Mouse (Mus musculus): ENCODE results near the gene Casc3. TPM values are rescaled to one million over a fixed set of nuclear protein-coding genes. Genes with fewer than 3 reads are reported as not detected.

The Casc3 gene
- polyA plus RNA-seq, 1 experiment: 10.6 TPM

DNA sequence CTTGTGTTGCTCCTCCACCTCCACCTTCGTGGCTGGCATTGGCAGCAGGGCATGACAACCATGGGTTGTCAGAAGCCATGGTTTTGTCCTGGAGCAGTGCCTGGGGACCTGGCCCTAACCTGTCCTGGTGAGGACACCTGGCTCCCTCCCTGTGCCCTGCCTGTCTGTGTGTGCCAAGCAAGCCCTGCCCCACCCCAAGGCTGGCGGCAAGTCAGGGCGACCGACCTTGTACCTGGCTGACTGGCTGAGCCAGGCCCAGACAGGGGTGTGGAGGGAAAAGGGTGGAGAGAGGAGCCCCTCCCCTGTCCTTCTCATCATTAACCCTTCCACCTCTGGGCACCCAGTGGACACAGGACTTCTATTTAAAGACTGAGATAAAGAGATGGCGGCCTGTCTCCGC lies 34.7 kb downstream of the Casc3 start:
- Histone ChIP-seq H3K9me3 (no peaks in the 10 kb centered on the region), H3K4me1 (peaks cover 22% of the 10 kb centered on the region), H3K36me3 (replicated peaks; ENCODE audit: low read length) (peaks cover 5% of the 10 kb centered on the region), H3K4me3 (replicated peaks) (no peak overlapping the region), H3K27me3 (replicated peaks) (peaks cover 54% of the 10 kb centered on the region)
- TF ChIP-seq FLI1 (IDR thresholded peaks at IDR 0.05; ENCODE audit: low read length) (no peak), GATA1 (IDR thresholded peaks at IDR 0.05; ENCODE audit: borderline replicate concordance, low read length) (no peak)

DNA sequence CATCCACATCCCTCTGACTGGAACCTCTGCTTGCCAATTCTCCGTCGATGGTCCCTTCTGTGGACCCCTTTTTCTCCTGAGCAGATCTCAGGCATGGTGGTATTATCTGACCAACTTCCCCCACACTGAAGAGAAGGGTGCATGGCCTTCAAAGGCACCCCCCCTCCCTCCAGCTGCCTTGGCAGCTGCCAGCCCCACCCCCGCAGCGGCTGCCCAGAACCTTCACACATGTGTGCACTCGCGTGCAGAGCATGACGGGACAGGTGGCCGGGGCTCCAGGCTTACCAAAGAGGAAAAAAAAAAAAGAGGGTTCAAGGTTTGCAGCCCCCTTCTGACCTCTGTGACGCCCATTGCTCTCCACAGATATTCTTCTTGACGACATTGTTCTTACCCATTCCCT lies 35.2 kb downstream of the Casc3 start:
- Histone ChIP-seq H3K9me3 (no peaks in the 10 kb centered on the region), H3K27me3 (replicated peaks) (peaks cover 59% of the 10 kb centered on the region), H3K4me1 (peaks cover 22% of the 10 kb centered on the region), H3K4me3 (replicated peaks) (no peak overlapping the region), H3K36me3 (replicated peaks; ENCODE audit: low read length) (no peaks in the 10 kb centered on the region)
- TF ChIP-seq FLI1 (IDR thresholded peaks at IDR 0.05; ENCODE audit: low read length) (no peak), GATA1 (IDR thresholded peaks at IDR 0.05; ENCODE audit: borderline replicate concordance, low read length) (no peak)

DNA sequence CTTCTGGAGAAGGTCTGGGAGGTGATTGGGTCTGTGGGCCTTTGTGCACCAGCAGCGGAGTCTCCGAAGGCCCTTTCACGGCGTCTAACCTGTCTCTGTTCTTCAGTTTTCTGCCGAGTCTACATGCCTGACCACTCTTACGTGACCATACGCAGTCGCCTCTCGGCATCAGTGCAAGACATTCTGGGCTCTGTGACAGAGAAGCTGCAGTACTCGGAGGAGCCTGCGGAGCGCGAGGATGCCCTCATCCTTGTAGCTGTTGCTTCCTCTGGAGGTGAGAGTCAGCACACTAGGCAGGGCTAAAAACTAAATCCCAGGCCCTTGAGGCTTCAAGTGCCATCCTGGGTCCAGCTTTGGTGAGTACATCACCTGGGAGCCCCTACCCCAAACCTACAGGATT lies 41.3 kb downstream of the Casc3 start:
- Histone ChIP-seq H3K4me1 (peaks cover 10% of the 10 kb centered on the region), H3K9me3 (no peaks in the 10 kb centered on the region), H3K4me3 (replicated peaks) (no peak overlapping the region), H3K27me3 (replicated peaks) (peaks cover 52% of the 10 kb centered on the region), H3K36me3 (replicated peaks; ENCODE audit: low read length) (no peaks in the 10 kb centered on the region)
- no peak for TF ChIP-seq FLI1 (IDR thresholded peaks at IDR 0.05; ENCODE audit: low read length)

DNA sequence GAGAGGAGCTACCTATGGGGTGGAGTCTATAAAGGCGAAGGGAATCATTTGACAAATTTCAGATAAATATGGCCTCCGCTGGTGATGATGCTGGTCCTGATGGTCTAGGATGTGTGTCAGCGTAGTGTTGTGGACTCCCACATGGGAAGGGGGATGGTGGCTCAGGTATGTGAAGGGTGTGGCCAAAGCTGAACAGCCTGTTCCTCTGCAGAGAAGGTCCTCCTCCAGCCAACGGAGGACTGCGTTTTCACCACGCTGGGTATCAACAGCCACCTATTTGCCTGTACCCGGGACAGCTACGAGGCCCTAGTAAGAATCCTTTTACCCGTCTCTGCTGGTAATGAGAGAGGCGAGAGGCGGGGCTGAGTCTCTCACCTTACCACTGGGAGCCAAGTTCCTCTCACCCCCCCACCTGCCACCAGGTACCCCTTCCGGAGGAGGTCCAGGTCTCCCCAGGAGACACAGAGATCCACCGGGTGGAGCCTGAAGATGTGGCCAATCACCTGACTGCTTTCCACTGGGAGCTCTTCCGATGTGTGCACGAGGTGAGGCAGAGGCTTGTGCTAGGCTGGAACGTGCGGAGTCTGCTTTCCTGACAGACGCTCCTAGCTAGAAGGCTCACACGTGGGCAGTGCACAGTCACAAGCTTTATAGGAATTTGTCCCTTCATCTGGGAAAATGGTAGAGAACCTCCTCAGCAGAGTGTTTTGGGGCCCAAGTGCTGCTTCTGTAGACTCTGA lies 42.3 kb downstream of the Casc3 start:
- Histone ChIP-seq H3K27me3 (replicated peaks) (peaks cover 58% of the 10 kb centered on the region), H3K36me3 (replicated peaks; ENCODE audit: low read length) (no peaks in the 10 kb centered on the region), H3K4me1 (peaks cover 13% of the 10 kb centered on the region), H3K9me3 (no peaks in the 10 kb centered on the region), H3K4me3 (replicated peaks) (no peak overlapping the region)
- TF ChIP-seq FLI1 (IDR thresholded peaks at IDR 0.05; ENCODE audit: low read length): no peak
- TF ChIP-seq GATA1 (IDR thresholded peaks at IDR 0.05; ENCODE audit: borderline replicate concordance, low read length): no peak

DNA sequence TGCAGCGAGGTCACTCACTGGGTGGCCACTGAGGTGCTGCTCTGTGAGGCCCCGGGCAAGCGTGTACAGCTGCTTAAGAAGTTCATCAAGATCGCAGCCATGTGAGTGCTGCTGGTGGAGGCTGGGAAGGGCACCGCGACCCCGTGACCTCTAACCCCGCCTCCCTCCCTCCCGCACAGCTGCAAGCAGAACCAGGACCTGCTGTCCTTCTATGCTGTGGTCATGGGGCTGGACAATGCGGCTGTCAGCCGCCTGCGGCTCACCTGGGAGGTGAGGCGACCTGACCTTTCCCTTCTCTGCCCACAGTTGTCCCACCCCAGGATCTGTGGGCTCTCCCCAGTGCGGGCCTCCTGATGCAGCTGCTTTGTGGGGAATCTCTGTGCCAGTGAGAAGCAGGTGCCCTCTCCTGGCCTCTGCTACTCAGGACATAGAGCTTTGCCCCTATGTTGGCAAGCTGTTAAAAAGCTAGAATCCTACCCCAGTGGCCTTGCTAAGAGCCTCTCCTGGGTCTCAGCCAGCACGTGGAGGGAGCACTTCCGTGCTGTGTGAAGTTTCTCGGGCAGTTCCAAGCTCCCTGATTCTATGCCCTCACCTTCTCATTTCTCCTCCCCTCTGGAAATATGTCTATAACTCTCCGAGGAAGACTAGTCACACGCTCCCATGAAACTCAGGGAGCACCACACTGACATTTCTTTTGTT lies 44.6 kb downstream of the Casc3 start:
- Histone ChIP-seq H3K9me3 (no peaks in the 10 kb centered on the region), H3K27me3 (replicated peaks) (peaks cover 61% of the 10 kb centered on the region), H3K4me3 (replicated peaks) (peak overlapping the region; percentile 65), H3K36me3 (replicated peaks; ENCODE audit: low read length) (no peaks in the 10 kb centered on the region), H3K4me1 (peaks cover 13% of the 10 kb centered on the region)
- TF ChIP-seq GATA1 (IDR thresholded peaks at IDR 0.05; ENCODE audit: borderline replicate concordance, low read length) (no peak), FLI1 (IDR thresholded peaks at IDR 0.05; ENCODE audit: low read length) (no peak)

DNA sequence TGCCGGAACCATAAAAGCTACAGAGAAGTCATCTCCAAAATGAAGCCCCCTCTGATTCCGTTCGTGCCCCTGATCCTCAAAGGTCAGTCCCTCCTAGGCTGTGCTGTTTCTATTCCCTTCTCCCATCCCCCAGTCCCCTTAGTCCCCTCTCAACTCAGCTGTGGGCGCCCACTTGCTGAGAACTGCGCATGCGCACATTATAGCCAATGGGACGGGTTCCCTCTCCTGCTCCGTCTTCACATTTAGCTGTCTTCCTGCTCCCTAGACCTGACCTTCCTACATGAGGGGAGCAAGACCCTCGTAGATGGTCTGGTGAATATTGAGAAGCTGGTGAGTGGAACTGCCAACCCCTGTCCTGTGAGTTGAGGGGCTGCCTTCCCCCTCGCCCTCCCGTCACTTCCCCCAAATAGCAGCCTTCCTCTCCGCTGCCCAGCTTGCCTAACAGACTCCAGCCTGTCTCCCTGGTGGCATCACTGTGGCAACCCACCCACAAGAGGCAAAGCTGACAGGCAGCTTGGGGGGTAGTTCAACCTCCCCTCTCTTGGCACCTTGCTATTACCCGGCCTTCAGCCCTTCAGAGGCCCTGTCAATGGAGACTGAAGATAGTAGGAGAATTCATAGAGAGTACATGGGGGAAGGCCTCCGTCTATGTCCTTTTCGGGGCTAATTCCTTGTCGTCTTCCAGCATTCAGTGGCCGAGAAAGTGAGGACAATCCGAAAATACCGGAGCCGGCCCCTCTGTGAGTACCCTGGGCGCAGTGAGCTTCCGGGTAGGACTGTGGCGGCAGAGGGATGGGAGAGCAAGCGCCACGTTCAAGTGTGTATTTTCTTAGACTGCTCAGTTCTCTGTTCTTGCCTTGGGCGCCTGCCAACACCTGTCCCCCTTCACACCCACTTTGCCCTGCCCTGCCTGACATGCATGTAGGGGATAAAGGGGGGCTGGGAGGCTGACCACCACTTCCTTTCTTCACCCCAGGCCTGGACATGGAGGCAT lies 45.7 kb downstream of the Casc3 start:
- no peaks in the 10 kb centered on the region for H3K9me3 ChIP-seq
- H3K36me3 ChIP-seq (replicated peaks; ENCODE audit: low read length): no peaks in the 10 kb centered on the region
- no peak overlapping the region for H3K4me3 ChIP-seq (replicated peaks)
- peaks cover 55% of the 10 kb centered on the region for H3K27me3 ChIP-seq (replicated peaks)
- H3K4me1 ChIP-seq: peaks cover 13% of the 10 kb centered on the region
- TF ChIP-seq FLI1 (IDR thresholded peaks at IDR 0.05; ENCODE audit: low read length): no peak

DNA sequence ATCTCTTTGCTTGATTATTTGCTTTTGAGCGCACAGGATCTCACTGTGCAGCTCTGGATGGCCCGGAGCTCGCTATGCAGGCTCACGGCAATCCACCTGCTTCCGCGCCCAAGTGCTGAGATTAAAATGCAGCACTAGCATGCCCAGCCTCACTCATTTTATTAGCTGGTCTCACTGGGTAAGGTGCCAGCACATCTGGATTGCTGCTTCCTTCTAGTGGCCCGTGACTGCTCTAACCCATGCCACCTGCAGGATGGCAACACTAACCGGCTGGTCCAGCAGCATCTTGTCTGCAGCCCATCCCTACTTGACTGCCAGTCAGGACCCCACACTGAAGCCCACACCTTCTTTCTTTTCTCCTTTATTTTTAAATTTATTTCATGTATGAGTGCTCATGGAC lies 49.4 kb downstream of the Casc3 start:
- Histone ChIP-seq H3K4me1 (peaks cover 14% of the 10 kb centered on the region), H3K27me3 (replicated peaks) (peaks cover 45% of the 10 kb centered on the region), H3K36me3 (replicated peaks; ENCODE audit: low read length) (no peaks in the 10 kb centered on the region), H3K9me3 (no peaks in the 10 kb centered on the region), H3K4me3 (replicated peaks) (no peak overlapping the region)
- TF ChIP-seq GATA1 (IDR thresholded peaks at IDR 0.05; ENCODE audit: borderline replicate concordance, low read length) (no peak), FLI1 (IDR thresholded peaks at IDR 0.05; ENCODE audit: low read length) (no peak)

DNA sequence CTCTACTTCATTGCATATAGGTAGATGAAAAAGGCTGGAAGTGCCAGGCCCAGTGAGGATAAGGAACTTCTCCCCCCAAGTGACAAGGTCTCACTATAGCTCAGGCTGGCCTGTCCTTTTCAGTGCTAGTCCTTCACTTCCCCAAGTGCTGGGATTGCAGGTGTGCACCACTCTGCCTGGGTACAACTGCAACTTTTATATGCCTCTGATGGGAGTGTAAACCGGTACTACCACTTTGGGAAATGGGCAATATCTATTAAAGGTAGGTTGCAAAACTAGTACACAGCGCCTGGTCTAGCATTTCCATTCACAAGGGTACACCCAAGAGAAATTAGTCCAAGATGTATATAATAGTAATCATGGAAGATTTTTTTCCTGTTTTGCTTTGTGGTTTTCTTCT lies 50.0 kb downstream of the Casc3 start:
- no peaks in the 10 kb centered on the region for H3K9me3 ChIP-seq
- H3K27me3 ChIP-seq (replicated peaks): peaks cover 39% of the 10 kb centered on the region
- peaks cover 13% of the 10 kb centered on the region for H3K4me1 ChIP-seq
- H3K4me3 ChIP-seq (replicated peaks): no peak overlapping the region
- H3K36me3 ChIP-seq (replicated peaks; ENCODE audit: low read length): no peaks in the 10 kb centered on the region
- TF ChIP-seq GATA1 (IDR thresholded peaks at IDR 0.05; ENCODE audit: borderline replicate concordance, low read length) (no peak), FLI1 (IDR thresholded peaks at IDR 0.05; ENCODE audit: low read length) (no peak)

DNA sequence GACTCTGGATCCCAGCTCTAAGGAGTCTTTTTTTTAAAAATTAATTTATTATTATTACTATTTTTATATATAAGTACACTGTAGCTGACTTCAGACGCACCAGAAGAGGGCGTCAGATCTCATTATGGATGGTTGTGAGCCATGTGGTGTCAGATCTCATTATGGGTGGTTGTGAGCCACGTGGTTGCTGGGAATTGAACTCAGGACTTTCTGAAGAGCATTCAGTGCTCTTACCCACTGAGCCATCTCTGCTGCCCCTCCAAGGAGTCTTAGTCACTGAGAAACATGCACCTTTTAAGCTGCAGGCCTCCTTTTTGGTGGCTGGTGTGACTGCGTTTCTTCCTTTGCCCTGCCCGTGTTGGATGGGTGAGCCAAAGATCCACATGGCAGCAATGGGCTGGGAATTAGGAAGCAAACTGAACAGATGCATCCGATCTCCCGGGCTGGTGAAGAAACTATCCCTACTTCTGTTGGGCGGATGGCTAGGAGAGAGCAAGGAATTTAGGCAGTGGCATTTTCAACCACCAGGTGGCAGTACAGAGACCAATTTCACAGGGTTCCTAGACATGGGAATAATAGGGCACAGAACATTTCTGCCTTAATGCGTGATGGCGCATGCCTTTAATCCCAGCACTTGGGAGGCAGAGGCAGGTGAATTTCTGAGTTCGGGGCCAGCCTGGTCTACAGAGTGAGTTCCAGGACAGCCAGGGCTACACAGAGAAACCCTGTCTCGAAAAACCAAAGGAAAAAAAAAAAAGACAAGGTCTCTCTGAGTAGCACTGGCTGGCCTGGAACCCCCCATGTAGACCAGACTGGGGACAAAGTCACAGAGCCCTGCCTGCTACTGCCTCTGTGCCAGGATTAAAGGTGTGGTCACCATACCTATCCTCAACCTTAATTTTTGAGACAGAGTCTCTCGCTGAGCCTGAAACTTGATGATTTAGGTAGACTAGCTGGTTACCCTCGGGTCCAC lies 54.3 kb downstream of the Casc3 start:
- H3K36me3 ChIP-seq (replicated peaks; ENCODE audit: low read length): no peaks in the 10 kb centered on the region
- peaks cover 18% of the 10 kb centered on the region for H3K4me1 ChIP-seq
- TF ChIP-seq FLI1 (IDR thresholded peaks at IDR 0.05; ENCODE audit: low read length) (no peak), GATA1 (IDR thresholded peaks at IDR 0.05; ENCODE audit: borderline replicate concordance, low read length) (no peak)
- H3K9me3 ChIP-seq: no peaks in the 10 kb centered on the region
- H3K4me3 ChIP-seq (replicated peaks): peak overlapping the region; percentile 59
- peaks cover 9% of the 10 kb centered on the region for H3K27me3 ChIP-seq (replicated peaks)
